Mouse (Mus musculus) kidney, adult 2 months (tissue): ENCODE data around the gene Osbpl3.

Experiments used
- CTCF ChIP-seq: fragments of 200-500 bp; conservative IDR thresholded peaks from 2 replicates; pipeline ENCODE4 v1.5.1; 2011; ENCODE audit warnings: low read depth, mild to moderate bottlenecking, control low read depth, low read length, moderate library complexity, mixed read lengths; ENCODE audit not compliant: insufficient read depth, insufficient read length
- POLR2A ChIP-seq: fragments of 200-500 bp; IDR thresholded peaks from one replicate; pipeline ENCODE4 v1.6.1; 2011; ENCODE audit warnings: low read depth, low read length, control low read depth

DNA sequence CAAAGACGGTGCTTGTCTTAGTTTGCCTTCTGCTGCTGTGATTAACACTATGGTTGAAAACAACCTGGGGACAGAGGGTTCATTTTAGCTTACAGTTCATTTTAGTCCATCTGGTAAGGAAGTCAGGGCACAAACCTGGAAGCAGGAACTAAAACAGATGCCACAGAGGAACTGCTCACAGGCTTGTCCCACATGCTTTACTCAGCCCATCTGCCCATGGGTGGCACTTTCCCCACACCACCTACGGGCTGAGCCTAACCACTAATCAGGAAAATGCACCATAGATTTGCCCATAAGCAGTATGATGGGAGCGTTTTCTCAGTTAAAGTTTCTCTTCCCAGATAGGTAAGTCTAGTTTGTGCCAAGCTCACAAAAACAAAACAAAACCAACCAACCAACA is 27.4 kb upstream of the Osbpl3 start:
- no peak for TF ChIP-seq POLR2A
- no peak for TF ChIP-seq CTCF
